Mouse (Mus musculus) v-Abl transformed pro-B cells (cell line): ENCODE results near the gene Galnt2.

Experiments used
- in situ Hi-C, 2 experiments: fragments of 400-800 bp; cut with MboI; formaldehyde crosslinking; loops; one replicate each; pipeline ENCODE4 v1.15.1; 2025; ENCODE audit not compliant: unreplicated experiment in 2 of 2

The Galnt2 gene

GRCm38 (mm10) chr8:124264671-124265070, 33.5 kb downstream of the Galnt2 start:
- in situ Hi-C loops: loop anchor here in 1 of 2 experiments (25.0 kb wide), 1 partner anchor 648 kb away; no protein-coding TSS in a partner anchor

DNA sequence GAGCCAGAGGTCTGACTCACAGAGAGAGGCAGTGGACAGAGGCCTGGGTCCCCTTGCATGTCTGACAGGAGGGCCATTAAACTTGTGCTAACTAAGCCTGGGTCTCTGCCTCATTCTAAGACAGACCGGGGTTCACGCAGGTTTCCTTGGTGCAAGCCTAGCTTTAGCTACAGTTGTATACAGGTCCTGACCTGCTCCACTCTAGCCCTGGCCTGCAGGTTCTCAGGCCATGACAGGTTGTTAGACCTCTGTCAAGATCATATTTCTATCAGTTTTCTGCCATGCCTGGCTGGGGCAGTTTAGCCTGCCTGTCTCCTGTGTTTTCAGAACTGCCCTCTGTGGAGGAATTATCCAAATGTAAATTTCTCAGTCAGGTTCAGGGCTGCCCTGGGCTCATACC, 33.9 kb downstream of the Galnt2 start:
- in situ Hi-C loops: loop anchor here in 1 of 2 experiments (25.0 kb wide), 1 partner anchor 647 kb away; no protein-coding TSS in a partner anchor

DNA sequence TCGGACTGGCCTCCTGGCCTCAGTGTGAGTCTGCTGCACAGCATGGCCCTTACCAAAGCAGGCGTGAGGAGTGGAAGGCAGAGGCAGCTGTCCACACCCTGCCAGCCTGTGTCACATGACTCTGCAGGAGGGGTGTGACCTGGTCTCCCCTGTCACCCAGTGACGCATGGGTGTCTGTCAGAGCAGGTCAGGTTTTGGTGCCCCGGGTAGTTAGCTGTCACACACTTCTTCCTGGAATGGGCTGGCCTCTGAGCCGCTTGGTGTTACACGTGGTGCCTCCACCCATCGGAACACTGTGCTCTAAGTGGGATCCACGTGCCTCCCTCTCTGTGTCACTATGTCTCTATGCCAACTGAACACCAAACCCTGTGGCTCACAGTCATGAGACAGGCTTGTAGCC, 34.6 kb downstream of the Galnt2 start:
- in situ Hi-C loops: loop anchor here in 1 of 2 experiments (25.0 kb wide), 1 partner anchor 647 kb away; no protein-coding TSS in a partner anchor

DNA sequence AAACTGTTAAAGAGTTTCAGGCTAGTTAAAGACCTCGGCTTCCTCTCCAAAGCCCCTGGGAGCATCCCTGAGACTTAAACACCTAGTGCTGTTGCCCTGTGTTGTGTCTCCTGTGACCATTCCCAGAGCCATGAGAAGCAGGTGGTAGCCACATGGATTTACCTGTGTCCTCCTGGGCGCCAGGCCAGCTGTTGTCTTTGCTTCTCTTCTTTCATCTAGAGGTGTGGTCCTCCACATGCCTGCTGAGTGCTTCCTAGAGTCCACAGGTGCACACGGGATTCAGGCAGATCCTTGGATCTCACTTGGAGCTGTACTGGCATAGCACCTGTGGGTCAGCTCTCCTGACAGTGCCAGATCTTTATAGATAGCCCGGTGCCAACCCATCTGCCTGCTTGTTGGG, 36.0 kb downstream of the Galnt2 start:
- in situ Hi-C loops: loop anchor here in 1 of 2 experiments (25.0 kb wide), 1 partner anchor 645 kb away; no protein-coding TSS in a partner anchor

DNA sequence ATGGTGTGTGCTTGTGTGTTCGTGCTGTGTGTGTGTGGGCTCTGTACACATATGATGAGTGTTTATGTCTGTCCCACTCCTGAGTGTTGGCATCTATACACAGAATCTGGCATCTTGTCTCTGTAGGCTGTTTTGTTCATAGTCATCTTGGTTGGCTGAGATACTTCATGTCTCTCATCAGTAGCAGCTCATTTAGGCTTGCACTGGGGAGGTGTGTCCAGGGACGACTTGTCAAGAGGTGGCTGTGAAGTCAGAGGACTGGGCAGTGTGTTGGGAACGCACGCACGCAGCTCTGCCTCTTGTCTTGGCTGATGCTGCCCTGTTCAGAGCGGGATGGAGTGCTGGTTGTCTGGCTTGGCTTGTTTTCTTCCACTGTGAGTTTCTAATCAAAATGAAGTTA, 39.3 kb downstream of the Galnt2 start:
- in situ Hi-C loops: loop anchor here (5.0 to 25.0 kb wide), 3 partner anchors 38 to 876 kb away; partner anchors contain the start of gene Galnt2 (in 1 of the 2)

- in situ Hi-C loops: loop anchor here (5.0 to 25.0 kb wide), 3 partner anchors 39 to 876 kb away; partner anchors contain the start of gene Galnt2 (in 1 of the 2)
Measured at GRCm38 (mm10) chr8:124270904-124271303, 39.7 kb downstream of the Galnt2 start.

DNA sequence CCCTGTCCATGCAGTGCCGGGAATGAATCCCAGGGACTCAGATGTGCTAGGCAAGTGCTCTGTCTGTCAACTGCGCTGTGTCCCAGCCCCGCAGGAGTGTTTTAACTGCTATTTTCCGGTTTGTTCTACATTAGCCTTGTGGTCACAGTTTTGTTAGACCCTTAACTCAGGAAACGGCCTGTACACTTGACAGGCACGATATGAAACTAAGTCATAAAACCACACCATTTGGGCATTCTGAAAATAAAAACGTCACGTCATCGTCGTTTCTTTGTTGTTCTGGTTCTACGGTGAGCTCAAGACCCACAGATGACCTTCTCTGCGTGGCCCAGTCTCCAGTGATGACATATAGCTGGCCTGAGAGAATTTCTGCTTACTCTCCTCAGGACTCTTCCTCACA, 40.3 kb downstream of the Galnt2 start:
- in situ Hi-C loops: loop anchor here (5.0 to 25.0 kb wide), 3 partner anchors 39 to 877 kb away; partner anchors contain the start of gene Galnt2 (in 1 of the 2)

DNA sequence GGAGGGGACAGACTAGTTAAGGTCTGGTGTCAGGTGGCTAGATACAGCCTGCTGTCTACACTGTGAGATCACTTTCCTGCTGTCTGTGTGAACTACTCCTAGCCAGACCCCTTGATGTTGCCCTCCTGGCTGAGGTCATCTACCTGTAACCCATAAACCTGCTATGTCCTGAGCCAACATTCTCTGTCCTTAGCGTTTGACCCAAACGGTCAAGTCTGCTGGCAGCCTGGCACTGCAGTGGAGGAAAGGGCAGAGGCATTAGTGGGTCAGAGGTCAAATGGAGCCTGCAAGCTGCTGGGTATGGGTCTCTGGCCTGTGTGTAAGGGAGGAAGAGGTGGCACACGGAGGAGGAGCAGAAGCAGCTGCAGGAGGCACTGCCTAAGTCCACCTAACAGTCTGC, 41.6 kb downstream of the Galnt2 start:
- in situ Hi-C loops: loop anchor here (5.0 to 25.0 kb wide), 3 partner anchors 40 to 878 kb away; partner anchors contain the start of gene Galnt2 (in 1 of the 2)

GRCm38 (mm10) chr8:124273606-124274218, 42.5 kb downstream of the Galnt2 start:
- in situ Hi-C loops: loop anchor here (5.0 to 25.0 kb wide), 3 partner anchors 41 to 879 kb away; partner anchors contain the start of gene Galnt2 (in 1 of the 2)

DNA sequence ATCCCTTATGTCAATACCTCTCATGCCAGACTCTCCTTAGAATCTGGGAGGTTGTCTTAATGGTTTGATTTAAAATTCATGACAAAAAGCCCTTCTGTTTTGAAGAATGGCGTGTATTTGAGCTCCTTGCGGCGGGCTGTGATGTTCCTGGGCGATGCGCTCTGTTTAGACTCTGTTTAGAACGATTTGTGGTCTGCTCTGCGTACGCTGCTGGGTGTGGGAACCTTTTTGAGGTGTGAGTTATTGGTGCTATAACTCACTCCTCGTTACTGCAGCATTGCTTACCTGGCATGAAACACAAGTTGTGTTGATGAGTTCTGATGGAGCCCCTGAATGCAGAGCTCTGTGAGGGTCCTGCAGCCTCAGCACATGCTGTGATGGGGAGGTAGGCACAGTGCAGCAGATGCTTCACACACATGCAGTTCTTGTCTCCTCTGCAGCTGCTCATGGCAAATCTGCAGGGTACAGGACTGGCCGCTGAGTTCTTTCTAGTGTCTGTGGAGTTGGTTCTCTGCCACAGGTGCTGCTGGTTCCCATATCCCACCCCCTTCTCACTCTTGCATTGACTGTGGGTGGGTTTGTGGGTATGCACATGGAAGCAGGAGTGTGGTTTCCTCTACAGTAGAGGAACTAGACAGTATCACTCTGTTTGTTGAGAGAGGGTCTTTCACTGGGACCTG, 43.4 kb downstream of the Galnt2 start:
- in situ Hi-C loops: loop anchor here (5.0 to 25.0 kb wide), 3 partner anchors 42 to 880 kb away; partner anchors contain the start of gene Galnt2 (in 1 of the 2)

DNA sequence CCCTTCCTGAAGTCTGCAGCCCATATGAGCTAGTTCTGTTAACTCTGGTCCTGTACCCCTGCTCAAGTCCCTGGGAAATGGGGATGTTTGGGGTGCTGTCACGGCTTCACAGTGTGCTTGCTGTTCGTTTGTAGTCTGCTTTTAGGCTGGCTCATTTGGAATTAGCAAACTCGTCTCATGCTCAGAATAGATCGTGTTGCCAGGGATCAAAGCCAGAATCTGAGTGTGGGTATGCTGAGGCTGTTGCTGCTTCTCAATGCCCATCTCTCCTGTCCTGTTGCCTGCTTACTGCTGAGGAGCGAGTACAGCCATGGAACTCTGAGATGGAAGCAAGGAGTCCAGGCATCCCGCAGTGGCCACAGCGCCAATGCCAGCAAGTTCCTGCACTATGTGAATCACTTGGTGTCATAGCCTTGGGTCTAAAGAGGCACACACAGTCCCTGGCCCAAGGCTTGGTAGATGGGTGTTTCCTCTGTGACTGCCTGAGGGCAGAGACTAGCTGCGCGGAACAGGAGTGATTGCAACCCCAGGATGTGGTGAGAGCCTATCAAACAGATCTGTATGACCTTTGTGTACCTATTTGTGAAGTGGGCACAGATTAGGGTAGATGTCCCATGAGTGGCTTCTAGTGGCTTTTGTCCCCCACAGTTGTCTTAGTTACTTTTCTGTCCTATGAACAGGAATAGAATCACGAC, 44.3 kb downstream of the Galnt2 start:
- in situ Hi-C loops: loop anchor here in 1 of 2 experiments (10.0 kb wide), 1 partner anchor 881 kb away; no protein-coding TSS in a partner anchor

- in situ Hi-C loops: loop anchor here in 1 of 2 experiments (10.0 kb wide), 1 partner anchor 883 kb away; no protein-coding TSS in a partner anchor
Measured at GRCm38 (mm10) chr8:124277951-124278910, 47.0 kb downstream of the Galnt2 start.

DNA sequence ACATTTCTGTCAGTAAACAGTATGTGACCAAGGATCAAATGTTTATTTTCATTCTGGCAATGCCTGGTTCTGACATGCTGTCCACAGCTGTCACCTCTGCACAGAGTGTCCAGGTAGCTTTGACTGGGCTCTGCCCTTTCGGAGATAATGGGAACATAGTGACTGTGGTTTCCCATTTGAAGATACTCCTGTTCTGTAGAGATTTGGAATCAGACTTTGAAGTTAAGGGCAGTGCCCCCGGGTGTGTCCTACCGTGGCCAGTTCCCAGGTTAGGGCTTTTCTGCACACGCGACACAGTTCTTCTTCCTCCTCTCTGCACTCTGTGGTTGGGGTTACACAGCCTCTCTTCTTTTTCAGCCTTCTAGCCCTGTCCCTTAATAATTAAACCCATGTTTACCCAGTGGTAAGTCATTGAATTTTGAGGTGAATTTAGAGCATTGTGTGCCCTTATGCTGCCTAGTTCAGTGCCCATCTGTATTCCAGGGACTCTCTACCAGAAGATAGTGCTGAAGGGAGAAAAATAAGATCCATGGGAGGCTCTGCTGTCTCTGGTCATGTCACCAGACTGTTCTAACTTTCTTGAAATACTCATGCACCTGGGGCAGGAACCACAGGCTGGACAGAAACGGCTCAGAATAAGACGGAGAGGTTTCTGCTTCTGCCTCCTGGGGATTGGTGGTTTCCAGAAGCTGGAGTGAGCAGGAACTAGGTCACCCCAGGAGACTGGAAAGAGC, 47.9 kb downstream of the Galnt2 start:
- in situ Hi-C loops: loop anchor here in 1 of 2 experiments (10.0 kb wide), 1 partner anchor 884 kb away; no protein-coding TSS in a partner anchor

DNA sequence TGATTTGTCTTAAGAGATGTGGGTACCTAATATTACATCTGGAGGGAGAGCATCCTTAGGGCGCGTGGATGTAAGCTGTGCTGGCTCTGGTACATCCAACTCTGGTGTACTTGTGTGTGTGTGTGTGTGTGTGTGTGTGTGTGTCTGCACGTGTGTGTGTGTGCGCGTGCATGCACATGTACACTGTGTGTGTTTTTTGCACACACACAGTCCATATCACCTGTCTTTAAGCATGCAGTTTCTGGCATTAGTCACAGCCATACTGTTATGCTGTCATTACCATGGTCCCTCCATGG, 48.4 kb downstream of the Galnt2 start:
- in situ Hi-C loops: loop anchor here in 1 of 2 experiments (10.0 kb wide), 1 partner anchor 885 kb away; no protein-coding TSS in a partner anchor

GRCm38 (mm10) chr8:124281700-124282541, 50.7 kb downstream of the Galnt2 start:
- in situ Hi-C loops: no loop called here

DNA sequence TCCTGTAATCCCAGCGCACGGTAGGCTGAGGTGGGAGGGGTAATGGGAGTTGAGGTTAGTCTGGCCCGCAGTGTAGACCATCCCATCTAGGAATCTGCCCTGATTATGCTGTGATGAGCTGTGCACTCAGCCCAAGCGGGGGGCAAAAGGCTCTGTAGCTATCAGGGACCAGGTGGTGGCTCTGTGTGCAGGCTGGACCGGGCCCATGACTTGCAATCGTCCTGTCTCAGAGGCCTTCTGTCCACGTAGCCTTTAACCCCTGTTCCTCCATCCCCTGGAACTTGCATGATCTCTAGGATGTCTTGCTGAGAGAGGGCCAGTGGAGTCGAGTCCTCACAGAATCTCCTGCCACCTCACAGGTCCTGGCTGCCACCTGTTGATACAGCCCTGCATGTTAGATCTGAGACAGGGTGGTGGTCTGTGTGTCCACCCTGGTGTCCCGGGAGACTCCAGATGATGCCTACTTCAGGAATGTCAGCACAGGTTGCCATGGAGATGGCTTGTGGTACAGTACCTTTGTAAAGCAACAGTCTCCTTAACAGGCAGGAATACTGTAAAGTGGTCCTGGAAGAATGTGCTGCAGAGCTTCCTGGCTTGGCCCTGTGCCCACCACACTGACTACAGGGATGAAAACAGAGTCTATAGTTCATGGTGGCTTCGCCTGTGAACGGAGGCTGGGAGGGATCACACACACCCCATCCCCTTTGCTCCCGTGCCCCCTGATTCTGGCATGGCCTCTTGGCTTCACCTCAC, 51.9 kb downstream of the Galnt2 start:
- in situ Hi-C loops: no loop called here

DNA sequence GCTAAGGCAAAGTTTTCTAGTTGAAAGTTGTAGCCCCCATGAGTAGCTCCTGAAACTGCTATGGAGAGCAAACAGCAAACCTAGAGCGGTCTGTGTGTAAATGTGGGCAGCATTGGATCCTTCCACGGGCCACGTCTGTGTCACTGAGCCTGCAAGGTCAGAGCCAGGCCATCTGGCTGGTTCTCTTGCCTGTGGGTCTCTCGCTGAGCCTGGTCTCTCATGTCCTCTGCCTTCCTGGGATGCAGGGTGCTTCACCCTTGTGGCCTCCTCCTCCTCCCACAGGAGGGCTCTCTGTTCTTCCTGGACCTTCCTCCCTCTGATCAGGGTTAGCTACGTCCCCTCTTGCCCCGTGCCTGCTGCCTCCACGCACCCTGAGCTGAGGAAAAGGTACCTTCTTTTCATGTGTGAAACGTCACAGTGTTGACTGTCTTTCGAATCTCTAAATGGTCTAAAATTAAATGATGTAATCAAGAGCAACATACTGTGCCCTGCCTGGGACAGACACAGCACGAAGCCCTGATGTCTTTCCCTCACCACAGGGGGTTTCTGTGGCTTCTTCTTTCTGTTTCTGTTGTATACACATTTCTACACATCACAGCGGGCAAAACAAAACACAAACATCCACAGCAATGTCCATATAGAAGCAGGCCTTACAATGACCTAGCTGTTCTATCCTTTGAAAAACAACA, 52.6 kb downstream of the Galnt2 start:
- in situ Hi-C loops: no loop called here
